Mouse (Mus musculus) brain, embryonic 14.5 days (tissue): ENCODE measurements around the gene Nedd9.

Experiments used
- CTCF ChIP-seq: fragments of 200-500 bp; IDR thresholded peaks from 2 replicates; pipeline ENCODE4 v1.5.1; 2012; ENCODE audit warnings: inconsistent platforms, mild to moderate bottlenecking, moderate library complexity, borderline replicate concordance; ENCODE audit not compliant: insufficient read depth, insufficient read length; ENCODE audit errors: extremely low read depth
- POLR2A ChIP-seq: fragments of 200-500 bp; IDR thresholded peaks from 2 replicates; pipeline ENCODE4 v1.6.1; 2012; ENCODE audit warnings: mild to moderate bottlenecking, inconsistent platforms, borderline replicate concordance; ENCODE audit not compliant: poor library complexity, insufficient read depth, insufficient read length, severe bottlenecking; ENCODE audit errors: extremely low read depth

- TF ChIP-seq CTCF = no peak
- no peak for TF ChIP-seq POLR2A
These were observed 159.6 kb downstream of the Nedd9 start for GRCm38 (mm10) chr13:41327546-41327945.
